Mouse (Mus musculus) gastrocnemius, postnatal 10 days (tissue): Measurements from ENCODE around the gene Sipa1l3. TPM values are rescaled to one million over a fixed set of nuclear protein-coding genes. Genes with fewer than 3 reads are reported as not detected.

ENCODE experiments used
- DNase-seq: peaks from one replicate; pipeline ENCODE4 v3.0.0; 2021; ENCODE audit warnings: mixed read lengths
- total RNA-seq, 2 experiments: library from RNA; stranded (reverse); gene quantifications; 2 replicates each; pipeline ENCODE4 v1.2.3; 2021

The Sipa1l3 gene
- total RNA-seq, 2 experiments from 2014 or later, result 14.2 to 21.4 TPM

GRCm38 (mm10) chr7:29505337-29506318, 12.8 kb downstream of the Sipa1l3 start:
- DNase-seq, result no peak

GRCm38 (mm10) chr7:29504683-29505290, 13.7 kb downstream of the Sipa1l3 start:
- no peak for DNase-seq

- no peak for DNase-seq
These were observed 14.8 kb downstream of the Sipa1l3 start for GRCm38 (mm10) chr7:29503616-29504015.

GRCm38 (mm10) chr7:29501214-29501613, 17.2 kb downstream of the Sipa1l3 start:
- no peak for DNase-seq

- DNase-seq, result no peak
These were observed 19.4 kb downstream of the Sipa1l3 start for GRCm38 (mm10) chr7:29499071-29499470.

GRCm38 (mm10) chr7:29496953-29497590, 21.4 kb downstream of the Sipa1l3 start:
- DNase-seq, result no peak

- DNase-seq, result no peak
These were observed 22.1 kb downstream of the Sipa1l3 start for GRCm38 (mm10) chr7:29496332-29496731.

GRCm38 (mm10) chr7:29495880-29496279, 22.6 kb downstream of the Sipa1l3 start:
- DNase-seq, result no peak

- DNase-seq, result no peak
These were observed 23.6 kb downstream of the Sipa1l3 start for GRCm38 (mm10) chr7:29494854-29495253.

- no peak for DNase-seq
These were observed 24.4 kb downstream of the Sipa1l3 start for GRCm38 (mm10) chr7:29494015-29494414.

- no peak for DNase-seq
These were observed 25.4 kb downstream of the Sipa1l3 start for GRCm38 (mm10) chr7:29492992-29493391.

GRCm38 (mm10) chr7:29491861-29492260, 26.6 kb downstream of the Sipa1l3 start:
- DNase-seq, result no peak

- no peak for DNase-seq
These were observed 27.0 kb downstream of the Sipa1l3 start for GRCm38 (mm10) chr7:29491471-29491755.

GRCm38 (mm10) chr7:29490704-29491470, 27.6 kb downstream of the Sipa1l3 start:
- DNase-seq, result no peak

- DNase-seq, result no peak
These were observed 28.6 kb downstream of the Sipa1l3 start for GRCm38 (mm10) chr7:29489851-29490250.

- DNase-seq, result no peak
These were observed 29.1 kb downstream of the Sipa1l3 start for GRCm38 (mm10) chr7:29489364-29489763.

- no peak for DNase-seq
These were observed 31.7 kb downstream of the Sipa1l3 start for GRCm38 (mm10) chr7:29486753-29487152.

GRCm38 (mm10) chr7:29485721-29486120, 32.7 kb downstream of the Sipa1l3 start:
- no peak for DNase-seq

GRCm38 (mm10) chr7:29483556-29483955, 34.9 kb downstream of the Sipa1l3 start:
- no peak for DNase-seq

- no peak for DNase-seq
These were observed 36.9 kb downstream of the Sipa1l3 start for GRCm38 (mm10) chr7:29481345-29482155.

- DNase-seq, result no peak
These were observed 37.7 kb downstream of the Sipa1l3 start for GRCm38 (mm10) chr7:29480590-29481344.
